Mouse (Mus musculus): ENCODE data around the gene Slc25a35.
"Not testable (repeated sequence)": the region's sequence is repeated elsewhere in the genome, so short reads cannot be mapped to it uniquely, and the experiment has no call there.

Slc25a35 gene

DNA sequence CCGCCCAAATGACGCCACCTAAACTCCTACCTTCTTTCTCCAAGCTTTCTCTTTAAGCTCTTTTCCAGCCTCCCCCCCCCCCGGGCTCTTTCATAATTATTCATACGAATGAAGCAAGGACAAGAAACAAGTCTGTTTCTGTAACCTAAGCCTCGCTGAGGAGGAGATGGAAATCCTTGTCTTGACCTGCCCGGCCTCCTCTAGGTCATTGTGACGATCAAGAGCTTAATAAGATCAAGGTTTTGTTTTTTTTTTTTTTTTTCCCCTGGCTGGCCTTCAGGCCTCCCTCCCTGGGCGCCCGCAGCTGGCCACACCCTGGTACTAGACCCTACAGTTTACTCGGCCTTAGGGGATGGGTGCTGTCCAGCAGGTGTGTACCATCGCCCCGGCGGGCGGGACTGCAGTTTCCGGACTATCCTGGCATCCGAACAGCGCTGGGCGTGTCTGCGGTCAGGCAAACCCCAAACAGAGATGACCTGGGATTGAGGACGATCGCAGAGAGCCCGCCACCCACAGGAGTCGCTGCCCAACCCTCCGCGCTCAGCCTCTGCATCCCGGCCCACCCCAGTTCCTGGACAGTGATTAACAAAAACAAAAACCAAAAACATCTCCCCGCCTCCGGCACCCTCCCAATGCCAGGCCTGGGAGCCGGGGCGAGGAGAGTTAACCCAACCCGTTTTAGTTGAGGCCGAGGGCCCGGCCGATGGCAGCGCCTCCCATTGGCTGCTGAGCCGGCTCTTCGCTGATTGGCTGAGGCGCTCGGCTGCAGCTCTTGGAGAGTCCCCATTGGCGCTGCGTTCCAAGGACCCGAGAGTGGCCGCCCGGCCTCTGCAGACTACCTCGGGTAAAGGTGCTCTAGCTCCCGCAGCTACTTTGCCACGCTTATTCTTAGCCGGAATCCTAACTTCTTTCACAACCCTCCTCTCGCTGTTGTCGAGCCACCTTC, at the start of gene Slc25a35:
Gene Slc25a35, plus strand, starts transcription at position 795 of the 946 bp plus-strand sequence.
- DNase-seq (ENCODE audit: inconsistent age in 2 of 2, low spot score in 1 of 2), result peak; percentile 94 to 97

DNA sequence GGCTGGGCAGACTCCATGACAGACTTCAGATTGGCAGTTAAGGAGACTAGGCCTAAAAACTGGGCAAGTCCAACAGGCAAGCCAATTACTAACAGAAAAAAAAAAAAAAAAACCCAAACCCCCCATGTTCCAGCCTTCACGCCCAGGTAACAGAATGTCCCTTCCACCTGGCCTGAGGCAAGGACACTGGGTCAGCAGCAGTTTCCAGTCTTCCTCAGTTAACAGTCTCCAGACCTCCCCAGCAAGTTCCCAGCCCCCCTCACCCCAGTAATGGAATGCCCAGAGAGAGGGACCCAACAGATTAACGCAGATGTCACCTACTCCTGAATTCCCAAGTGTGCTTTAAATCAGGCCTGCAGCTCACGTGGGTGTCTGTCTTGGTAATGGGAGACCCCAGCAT, 44.7 kb upstream of the Slc25a35 start:
- DNase-seq (ENCODE audit: inconsistent age in 2 of 2, low spot score in 1 of 2), result no peak

DNA sequence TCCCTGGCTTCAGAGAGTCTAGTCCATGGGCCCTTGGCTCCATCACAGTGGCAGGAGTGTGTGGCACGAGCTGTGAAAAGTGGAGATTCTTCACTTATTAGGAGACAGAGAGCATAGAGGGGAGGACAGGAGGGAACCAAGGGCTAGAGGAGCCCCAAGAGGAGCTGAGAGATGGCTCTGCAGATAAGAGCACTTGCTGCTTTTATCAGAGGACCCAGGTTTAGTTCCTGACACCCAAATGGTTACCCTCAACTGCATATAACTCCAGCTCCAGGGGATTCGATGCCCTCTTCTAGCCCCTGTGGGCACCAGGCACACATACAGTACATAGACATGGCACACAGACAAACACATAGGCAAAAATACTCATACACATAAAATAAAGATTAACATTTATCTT, 43.2 kb upstream of the Slc25a35 start:
- DNase-seq (ENCODE audit: inconsistent age in 2 of 2, low spot score in 1 of 2), result no peak

DNA sequence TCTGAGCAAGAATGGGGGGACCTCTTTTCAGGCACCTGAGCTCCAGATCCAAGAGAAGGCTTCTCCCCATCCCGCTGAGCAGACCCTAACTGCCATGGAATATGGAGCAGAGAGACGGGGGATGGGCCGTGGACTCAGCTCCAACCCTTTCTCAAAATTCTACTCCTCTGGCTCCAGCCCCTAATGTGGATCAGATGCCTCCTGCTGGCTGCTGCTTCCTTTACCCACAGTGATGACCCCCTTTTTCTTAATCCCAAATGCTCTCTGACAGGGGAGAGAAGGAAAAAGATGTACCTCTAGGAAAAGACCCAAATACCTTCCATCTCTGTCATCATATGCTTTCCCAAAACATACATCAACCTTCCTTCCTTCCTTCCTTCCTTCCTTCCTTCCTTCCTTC, 41.0 kb upstream of the Slc25a35 start, which contains the start of gene Odf4:
Gene Odf4, minus strand, starts transcription at position 101 of the 400 bp plus-strand sequence.
- DNase-seq (ENCODE audit: inconsistent age in 2 of 2, low spot score in 1 of 2), result no peak

DNA sequence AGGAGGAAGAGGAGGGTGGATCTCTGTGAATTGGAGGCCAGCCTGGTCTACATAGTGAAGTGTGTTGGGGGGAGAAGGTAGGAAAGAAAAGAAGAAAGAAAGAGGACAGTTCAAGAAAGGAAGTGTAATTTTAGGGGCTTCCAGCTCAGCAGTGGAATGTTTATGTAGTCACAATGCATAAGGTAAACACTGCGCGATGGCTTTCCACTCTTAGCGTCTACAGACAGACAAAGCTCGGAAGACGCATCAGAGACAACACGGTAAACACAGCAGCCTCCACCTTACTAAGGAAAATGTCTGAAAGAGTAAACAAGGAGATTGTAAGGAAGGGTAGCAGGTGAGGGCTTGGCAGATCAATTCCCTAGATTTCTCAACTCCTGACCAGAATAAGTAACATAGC, 38.0 kb upstream of the Slc25a35 start:
- no peak for DNase-seq (ENCODE audit: inconsistent age in 2 of 2, low spot score in 1 of 2)

DNA sequence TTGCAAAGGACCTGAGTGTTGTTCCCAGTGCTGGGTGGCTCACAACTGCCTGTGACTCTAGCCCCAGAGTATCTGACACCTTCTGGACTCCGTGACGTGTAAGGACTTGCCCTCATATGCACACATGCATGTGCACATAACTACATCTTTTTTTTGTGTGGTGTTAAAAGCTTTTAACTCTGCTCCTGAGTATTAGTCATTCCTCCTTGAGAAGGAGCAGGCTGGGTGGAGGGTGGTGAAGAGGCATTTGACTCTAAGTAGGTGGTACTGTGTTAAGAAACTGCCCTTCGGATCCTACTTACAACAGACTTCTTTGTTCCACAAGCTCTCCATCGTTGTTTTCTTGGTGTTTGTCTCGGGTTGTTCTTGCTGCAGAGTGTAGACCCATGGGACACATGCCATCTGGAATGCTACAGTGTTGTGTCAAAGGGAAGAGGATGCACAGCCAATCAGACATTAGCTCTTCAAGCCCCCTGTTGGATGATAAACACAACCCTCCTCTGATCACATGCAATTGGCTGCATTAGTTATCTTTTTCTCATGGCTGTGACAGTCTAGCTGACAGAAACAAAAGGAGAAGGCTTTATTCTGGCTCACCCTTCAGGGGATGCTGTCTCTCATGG, 33.9 kb upstream of the Slc25a35 start:
- no peak for DNase-seq (ENCODE audit: inconsistent age in 2 of 2, low spot score in 1 of 2)

DNA sequence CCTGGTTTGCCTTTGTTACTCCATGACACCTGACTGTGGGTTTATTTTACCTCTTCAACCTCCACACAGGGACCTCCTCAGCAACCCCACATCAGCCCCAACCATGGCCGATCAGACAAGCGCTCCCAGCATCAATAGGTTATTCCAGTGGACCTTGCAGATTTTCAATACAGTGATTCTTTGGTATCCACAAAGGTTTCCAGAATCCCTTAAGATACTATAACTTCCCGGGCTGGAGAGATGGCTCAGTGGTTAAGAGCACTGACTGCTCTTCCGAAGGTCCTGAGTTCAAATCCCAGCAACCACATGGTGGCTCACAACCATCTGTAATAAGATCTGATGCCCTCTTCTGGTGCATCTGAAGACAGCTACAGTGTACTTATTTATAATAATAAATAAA, 31.0 kb upstream of the Slc25a35 start:
- DNase-seq (ENCODE audit: inconsistent age in 2 of 2, low spot score in 1 of 2), result not testable (repeated sequence)

DNA sequence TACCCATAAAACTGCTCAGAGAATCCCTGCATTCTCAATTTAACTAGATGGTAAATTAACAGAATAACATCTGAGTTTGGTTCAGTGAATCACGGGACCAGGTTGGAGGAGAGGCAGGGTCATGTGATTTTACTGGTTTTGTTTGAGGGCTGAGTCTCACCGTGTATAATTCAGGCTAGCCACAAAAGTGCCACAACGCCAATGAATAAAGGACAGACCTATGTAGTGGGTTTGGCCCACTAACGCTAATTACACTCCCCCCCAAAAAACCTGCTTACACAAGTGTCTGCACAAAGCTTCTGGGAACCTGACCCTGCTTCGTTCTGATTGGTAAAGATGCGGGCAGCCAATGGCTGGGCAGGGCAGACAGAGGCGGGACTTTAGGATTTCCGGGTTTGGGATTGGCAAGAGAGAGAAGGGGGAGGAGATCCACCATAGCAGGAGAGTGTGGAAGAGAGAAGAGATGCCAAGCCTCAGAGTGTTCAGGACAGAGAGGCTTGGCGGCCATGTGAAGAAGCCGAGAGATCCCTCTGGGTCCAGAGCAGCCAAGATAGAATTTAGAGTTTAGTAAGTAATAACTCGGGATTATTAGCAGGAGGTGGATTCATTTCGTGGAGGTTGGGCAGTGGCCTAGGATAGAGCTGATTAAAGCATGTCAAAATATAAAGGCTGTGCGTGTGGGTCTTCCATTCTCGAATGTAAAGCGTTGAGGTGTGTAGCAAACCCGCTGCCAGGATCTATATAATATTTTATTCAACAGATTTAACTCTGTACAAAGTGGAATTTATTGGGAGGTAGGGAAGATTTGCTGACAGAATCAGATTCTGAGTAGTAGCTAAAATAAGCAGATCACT, 28.3 kb upstream of the Slc25a35 start:
- DNase-seq (ENCODE audit: inconsistent age in 2 of 2, low spot score in 1 of 2), result peak; percentile 91 to 96

DNA sequence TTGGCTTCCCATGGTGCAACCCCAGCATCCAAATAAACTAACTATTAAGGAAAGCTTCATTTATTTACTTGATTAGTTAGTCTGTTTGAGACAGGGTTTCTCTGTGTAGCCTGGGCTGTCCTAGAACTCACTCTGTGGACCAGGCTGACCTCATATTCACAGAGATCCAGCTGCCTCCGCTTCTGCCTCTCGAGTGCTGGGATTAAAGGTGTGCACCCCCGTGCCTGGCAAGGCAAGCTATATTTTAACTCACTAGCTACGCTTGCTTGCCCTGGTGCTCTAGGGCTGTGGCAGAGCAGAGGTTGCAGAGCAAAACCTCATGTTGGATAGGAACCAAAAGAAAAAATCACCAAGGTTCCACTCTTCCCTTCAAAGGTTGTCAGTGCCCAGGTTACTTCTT, 27.4 kb upstream of the Slc25a35 start:
- DNase-seq (ENCODE audit: inconsistent age in 2 of 2, low spot score in 1 of 2), result peak in 1 of 2 experiments; percentile 43

DNA sequence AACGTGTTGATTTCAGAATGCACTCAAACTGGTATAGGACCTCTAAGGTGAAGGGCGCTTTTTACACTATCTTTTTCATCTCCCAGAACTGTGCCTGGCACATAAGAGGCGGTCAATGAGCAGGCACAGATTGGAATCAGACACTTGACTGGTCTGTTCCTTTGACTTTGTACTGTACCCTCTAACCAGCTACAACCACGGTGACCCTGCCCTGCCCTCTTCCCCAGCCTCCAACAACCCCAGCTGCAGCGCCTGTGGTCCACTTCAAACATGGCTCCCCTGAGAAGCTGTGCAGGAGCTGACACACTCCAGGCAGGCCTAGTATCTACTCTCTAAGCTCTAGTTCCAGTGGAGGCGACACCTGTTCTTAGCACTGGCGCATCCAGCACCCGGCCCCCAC, 25.2 kb upstream of the Slc25a35 start:
- no peak for DNase-seq (ENCODE audit: inconsistent age in 2 of 2, low spot score in 1 of 2)

DNA sequence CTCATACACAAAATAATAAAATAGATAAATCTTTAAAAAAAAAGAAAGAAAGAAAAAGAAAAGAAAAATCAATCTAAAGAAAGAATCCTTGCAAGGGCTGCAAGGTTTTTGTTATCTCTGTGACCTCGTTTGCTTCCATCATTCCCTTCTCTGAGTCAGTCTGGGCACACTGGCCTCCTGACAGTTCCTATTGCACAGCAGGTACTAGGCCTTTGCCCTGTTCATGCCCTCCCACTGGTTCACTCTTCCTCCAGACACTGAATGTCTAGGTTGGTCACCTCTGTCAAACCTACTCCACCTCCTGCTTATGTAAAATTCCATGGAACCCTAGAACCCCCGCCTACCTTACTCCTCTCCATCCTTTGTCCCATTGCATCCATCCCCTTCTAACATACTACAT, 22.7 kb upstream of the Slc25a35 start:
- peak; percentile 56 to 75 for DNase-seq (ENCODE audit: inconsistent age in 2 of 2, low spot score in 1 of 2)

DNA sequence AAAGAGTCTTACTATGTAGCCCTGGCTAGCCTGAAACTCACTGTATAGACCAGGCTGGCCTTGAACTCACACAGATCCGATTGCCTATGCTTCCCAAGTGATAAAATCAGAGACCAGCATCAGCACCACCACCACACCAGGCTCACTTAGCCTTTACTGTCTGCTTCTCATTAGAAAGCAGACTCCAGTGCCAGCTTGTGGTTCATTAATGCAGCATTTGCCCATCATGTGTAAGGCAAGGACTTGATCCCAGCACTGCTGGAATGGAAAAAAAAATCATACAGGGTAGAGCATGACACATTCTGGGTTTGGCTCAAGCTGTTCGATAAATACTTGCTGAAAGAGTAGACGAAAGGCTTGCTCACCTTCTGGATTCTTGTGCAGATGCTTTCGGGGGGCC, 21.9 kb upstream of the Slc25a35 start:
- DNase-seq (ENCODE audit: inconsistent age in 2 of 2, low spot score in 1 of 2), result no peak

DNA sequence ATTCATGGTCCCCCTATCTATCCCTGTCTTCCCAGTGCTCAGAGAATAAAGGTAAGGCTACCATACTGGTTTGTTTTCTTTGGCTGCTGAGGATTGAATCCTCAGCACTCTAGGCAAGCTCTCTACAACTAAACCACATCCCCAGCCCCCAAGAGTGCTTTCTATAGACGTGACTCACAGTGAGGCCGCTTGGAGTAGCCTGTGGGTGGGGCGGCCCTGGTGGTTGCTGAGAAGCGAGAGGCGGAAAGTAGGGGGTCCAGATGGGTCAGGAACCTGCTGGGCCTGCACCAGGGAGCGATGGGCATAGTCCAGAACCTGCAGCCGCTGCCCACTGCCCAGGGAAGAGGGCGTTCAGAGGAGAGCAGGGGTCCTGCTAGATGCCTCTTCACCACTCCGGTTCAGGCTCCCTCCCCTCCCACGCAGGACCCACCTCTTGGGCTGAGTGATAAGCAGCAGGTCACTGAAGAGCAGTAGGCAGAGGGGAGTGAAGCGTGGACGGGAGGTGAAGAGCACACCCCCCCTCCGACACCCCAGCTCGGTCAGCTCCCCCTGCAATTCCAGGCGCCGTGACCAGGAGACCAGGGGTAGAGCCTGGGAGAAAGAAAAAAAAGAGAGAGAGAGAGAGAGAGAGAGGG, 21.0 kb upstream of the Slc25a35 start:
- peak in 1 of 2 experiments; percentile 43 for DNase-seq (ENCODE audit: inconsistent age in 2 of 2, low spot score in 1 of 2)

DNA sequence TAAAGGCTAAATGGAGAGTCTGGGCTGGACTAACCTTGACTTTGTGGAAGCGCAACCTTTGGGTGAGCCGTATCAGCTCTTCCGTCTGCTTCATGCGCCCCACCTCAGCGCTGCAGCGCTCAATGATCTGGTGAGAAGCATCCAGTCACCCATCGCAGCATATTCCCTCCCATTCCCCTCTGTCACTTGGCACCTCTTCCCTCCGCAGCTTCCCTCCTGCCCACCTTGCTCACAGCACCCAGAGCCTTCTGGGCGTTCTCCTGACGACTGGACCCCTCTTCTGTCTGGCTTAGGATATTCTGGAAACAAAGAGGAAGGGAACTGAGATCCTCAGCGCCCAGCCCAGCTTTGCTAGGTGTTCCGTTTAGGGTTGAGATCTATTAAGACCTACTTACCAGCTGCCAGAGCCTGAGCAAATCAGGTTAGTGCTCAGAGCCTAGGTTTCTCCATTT, 20.4 kb upstream of the Slc25a35 start:
- peak in 1 of 2 experiments; percentile 55 for DNase-seq (ENCODE audit: inconsistent age in 2 of 2, low spot score in 1 of 2)

DNA sequence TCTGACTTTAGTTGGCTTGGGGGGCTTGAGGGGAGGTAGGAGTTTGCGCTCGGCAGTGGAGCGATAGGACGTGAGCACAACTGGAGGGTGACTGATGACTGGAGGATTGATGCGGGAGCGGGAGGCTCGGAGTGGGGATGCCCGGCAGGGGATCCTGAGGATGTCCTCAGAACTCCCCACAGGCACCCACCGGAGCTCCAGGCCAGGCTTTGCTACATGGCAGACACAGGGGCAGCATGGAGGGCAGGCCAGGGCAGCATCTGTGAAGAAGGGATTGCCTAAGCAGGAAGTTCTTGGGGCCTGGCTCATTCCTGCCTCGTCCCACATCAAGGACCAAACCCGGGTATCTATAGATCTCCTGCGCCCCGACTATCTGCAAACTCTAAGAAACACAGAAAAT, 14.0 kb upstream of the Slc25a35 start:
- no peak for DNase-seq (ENCODE audit: inconsistent age in 2 of 2, low spot score in 1 of 2)

DNA sequence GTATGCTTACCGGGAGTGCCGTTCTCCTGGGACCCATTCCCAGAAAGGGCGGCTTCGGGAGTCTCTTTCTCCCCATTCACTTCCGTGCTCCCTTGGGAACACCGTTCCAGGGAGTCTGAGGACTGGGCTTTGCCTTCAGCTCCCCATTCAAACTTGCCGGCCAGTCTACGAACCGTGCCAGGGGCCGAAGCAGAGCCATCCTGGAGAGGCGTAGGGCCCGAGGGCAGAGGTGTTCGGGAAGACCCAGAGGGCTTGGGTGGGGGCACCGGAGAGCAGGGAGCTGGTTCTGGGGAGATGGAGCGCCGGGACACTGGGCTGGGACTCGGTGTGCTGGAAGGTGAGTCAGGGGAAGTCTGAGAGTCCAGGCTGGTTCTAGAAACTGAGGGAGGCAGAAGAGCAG, 13.5 kb upstream of the Slc25a35 start:
- DNase-seq (ENCODE audit: inconsistent age in 2 of 2, low spot score in 1 of 2), result peak in 1 of 2 experiments; percentile 45

DNA sequence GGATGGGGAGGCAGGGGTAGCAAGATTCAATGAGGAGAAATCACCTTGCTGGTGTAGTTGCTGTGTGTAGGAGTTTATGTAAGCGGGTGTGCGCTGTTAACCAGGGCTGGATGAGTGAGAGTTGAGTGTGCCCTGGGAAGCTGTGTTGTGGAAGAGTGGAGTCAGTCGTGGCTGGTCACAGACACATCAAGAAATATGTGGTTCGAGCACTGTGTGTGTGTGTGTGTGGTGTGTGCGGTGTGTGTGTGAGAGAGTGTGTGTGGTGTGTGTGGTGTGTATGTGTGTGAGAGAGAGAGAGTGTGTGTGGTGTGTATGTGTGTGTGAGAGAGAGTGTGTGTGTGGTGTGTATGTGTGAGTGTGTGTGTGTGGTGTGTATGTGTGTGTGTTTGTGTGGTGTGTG, 12.5 kb upstream of the Slc25a35 start:
- no peak for DNase-seq (ENCODE audit: inconsistent age in 2 of 2, low spot score in 1 of 2)

DNA sequence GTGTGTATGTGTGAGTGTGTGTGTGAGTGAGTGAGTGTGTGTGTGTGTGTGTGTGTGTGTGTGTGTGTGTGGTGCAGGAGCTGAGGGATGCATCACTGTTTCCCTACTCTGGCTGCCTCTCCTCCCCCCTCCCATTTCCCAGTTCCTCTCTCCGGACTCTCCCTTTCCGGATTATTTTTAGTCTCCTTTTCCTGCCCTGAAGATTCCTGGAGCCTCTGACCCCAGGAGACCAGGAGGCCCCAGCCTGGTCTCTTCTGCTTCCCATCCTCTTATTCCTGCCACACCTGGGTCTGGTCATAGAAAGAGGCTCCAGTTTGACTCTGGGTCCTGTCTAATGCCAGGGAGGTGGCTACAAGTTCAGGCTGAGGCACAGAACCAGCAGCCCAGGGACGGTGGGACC, 11.8 kb upstream of the Slc25a35 start:
- DNase-seq (ENCODE audit: inconsistent age in 2 of 2, low spot score in 1 of 2), result peak in 1 of 2 experiments; percentile 64

DNA sequence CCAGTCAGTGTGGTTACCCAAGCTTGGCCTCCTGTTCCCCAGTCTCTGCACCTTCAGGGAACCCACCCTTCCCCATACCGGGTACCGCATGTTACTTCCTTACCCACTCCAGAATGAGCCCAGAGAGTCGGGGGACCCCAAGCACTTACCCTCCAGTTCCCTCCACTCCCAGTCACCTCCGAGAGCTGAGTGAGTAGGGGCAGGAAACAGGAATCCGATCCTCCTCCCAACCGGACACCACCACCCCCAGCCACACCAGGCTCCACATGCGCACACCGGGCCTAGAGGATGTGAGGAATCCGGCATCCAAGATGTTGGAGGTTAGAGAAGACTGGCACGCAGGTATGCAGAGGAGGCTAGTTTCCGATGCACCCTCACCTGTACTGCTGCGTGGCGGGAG, 11.2 kb upstream of the Slc25a35 start:
- DNase-seq (ENCODE audit: inconsistent age in 2 of 2, low spot score in 1 of 2), result peak in 1 of 2 experiments; percentile 60

DNA sequence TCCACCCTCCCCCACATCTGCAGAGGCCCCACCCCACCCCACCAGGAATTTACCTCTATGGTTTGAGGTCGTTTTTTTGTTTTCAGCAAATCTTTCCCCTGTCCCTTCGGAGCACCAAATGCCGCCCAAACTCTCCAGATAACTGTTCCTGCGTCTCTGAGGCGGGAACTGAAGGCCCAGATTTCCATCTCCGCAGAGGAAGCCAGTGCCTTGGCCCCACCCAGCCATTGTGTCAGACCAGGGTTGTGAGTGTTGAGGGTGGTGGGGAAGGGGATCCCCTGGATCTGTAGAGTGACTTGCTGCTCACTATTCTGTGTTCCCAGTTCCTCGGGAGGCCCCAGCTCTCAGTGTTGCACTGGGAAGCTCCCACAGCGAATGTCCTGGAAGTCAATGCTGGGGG, 10.6 kb upstream of the Slc25a35 start, which contains the start of gene Arhgef15:
Gene Arhgef15, minus strand, starts transcription at position 173 of the 400 bp plus-strand sequence.
- DNase-seq (ENCODE audit: inconsistent age in 2 of 2, low spot score in 1 of 2), result no peak

DNA sequence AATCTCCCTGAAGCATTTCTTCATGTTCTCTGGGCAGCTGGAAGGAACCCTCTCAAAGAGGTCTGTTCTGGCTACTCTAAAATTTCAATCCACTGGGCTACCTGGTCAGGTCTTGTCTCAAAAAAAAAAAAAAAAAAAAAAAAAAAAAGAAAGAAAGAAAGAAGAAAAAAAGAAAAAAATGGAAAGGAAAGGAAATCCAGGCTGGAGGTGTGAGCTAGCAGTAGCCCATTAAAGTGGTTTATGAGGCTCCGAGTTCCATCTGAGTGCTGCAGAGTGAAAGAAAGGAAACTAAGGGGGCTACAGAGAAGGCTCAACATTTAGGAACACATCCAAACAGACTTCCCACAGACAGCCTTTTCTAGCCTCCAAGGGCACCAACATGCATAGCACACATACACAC, 10.0 kb upstream of the Slc25a35 start:
- no peak for DNase-seq (ENCODE audit: inconsistent age in 2 of 2, low spot score in 1 of 2)
